Mouse (Mus musculus): ENCODE measurements around the gene Rnls. TPM values are rescaled to one million over a fixed set of nuclear protein-coding genes. Genes with fewer than 3 reads are reported as not detected.

Rnls gene
- total RNA-seq, 1 experiment from 2014 or later = 6.3 TPM

DNA sequence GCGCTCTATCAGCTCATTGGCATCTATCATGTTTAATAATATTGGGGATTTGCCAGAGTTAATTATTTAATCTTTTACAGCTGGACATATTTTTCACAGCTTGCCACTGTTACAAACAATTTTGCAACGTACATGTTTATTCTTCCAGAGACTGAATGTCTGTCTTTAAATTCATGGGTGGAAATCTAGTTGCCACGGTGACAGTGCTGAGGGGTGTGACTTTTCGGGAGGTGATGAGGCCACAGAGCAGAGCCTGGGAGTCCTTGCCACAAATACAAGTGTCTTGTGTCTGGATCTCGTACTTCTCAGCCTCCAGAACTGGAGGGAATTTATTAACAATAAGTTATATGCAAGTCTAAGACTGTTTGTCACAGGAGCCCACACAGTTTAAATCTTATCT lies 212.5 kb downstream of the Rnls start:
- DNase-seq = no peak

DNA sequence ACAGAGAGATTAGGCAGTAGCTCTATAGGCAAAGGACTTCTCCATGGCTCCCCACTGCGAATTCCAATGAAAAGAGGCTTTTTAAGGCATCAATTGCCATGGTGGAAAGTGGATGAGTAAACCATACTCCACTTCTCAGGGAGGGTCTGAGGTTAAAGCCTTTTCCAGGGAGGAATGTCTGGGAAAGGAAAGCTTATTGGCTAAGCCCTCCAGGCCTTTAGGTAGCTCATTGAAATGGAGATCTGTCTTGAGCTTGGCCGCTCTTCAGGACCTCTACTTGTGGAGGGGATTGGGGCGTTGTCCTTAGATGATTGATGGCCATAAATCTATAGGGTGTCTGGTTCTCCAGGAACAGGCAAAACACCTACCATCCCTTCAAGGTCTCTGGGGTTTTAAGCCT lies 213.2 kb downstream of the Rnls start:
- no peak for DNase-seq

DNA sequence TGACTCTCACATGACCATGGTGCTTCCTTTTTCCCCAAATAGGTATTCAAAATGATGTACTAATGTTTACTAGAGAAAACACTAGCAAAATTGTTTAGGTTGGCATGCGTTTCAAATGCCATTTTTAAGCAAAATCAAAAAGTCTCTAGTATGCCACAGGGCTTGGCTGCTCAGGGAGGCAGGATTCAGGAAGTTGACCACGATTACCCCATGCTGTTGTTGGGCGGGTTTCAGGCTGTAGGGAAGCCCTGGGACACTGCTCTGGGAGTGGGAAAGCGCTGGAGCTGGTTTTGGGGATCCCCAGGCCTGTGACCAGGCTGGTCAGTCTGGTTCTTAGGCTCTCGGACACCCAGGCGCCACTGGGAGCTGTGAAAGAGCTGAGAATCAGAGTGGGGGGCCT lies 213.7 kb downstream of the Rnls start:
- DNase-seq = no peak

DNA sequence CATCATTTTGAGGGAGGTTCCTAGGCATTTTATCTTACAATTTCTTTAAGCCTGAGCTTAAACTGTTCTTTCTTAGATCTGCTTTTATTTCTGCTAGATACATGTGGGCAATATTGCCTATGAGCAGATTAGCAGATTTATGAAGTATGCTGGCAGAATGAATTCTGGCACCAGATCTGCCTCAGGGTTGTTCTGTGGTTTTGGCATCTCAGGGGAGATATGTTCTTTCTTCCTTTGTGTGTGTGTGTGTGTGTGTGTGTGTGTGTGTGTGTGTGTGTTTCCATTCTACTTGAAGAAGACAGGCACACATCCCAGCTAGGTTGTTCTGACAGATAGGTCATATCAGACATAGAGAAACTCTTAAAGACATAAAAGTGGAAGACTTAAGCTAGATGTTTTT lies 218.1 kb downstream of the Rnls start:
- no peak for DNase-seq

DNA sequence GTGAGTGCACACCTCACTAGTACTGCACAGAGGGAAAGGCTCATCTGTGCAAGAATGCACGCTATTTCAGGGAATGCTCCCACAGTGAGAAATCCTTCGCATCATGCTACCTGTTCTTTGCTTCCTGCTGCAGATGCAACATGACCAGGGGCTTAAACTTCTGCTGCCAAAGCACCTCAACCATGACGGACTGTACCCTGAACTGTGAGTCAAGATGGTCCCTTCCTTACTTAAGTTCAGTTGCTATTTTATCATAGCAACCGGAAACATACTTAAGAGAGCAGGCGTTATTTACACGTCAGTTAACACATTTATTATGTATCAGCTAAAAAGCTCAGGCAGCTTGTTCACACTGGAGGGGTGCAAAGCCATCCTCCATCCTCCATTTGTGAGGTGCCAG lies 222.2 kb downstream of the Rnls start:
- no peak for DNase-seq

DNA sequence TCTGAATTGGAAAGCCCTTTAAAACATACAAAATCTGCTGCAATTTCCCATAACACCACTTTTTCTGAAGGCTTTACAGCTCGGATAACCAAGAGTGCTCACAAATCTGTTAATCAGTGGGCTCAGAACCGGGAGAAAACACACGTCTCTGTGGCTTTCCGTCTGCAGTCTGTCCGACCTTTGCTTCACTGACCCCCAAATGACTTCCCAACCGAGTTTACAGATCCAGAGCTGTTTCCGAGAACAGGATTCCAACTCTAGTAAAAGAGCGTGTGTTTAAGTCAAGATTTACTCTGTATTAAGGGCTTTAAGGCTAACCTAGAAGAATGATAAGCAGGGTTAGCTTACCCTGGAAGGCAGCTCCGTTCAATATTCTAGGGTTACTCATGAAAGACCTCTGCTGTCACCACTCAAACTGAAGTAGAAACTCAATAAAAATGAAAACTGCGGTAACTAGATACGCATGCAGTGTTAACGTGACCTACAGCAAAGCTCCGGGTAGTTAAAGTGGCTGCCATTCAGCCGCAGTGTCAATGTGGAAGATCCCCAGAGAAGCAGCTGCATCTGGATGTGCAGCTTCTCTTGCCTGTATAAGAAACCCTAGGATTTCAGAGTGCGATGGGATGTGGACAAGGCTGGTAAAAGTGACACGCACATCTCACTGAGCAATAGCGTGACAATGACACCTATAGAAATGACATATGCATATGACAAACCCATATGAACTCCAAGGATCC lies 224.4 kb downstream of the Rnls start:
- no peak for DNase-seq

DNA sequence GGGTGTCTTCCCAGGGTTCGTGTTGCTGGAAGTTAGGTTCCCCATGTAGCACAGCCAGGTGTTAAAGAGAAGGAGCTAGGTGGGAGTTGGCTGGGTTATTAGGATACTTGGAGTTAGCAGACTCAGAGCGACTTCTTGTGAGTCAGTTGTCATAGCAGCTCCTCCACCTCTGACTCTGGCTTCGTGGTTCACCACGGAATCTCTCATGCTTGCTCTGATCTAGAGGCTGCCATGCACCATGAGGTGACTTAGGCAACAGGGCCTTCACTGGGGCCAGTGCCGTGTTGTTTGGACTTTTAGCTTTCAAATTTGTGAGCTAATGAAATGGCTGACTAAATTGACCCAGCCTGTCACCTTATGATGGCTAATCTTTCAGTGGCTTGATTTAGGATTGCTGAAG lies 227.3 kb downstream of the Rnls start:
- no peak for DNase-seq

DNA sequence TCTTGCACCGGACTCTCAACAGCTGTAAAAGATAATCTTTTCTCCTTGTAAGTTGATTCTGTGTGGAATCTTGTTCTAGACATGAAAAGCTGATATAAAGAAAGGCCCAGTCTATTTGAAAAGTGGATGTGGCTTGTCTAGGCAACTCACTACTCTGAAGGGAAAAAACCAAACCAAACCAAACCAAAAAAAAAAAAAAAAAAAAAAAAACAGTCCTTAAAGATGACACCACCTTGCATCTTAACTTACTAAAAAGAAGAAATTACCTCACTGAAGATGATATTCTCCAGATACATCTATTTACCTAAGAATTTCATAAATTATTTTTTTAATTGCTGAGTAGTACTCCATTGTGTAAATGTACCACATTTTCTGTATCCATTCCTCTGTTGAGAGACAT lies 230.2 kb downstream of the Rnls start:
- DNase-seq = no peak

DNA sequence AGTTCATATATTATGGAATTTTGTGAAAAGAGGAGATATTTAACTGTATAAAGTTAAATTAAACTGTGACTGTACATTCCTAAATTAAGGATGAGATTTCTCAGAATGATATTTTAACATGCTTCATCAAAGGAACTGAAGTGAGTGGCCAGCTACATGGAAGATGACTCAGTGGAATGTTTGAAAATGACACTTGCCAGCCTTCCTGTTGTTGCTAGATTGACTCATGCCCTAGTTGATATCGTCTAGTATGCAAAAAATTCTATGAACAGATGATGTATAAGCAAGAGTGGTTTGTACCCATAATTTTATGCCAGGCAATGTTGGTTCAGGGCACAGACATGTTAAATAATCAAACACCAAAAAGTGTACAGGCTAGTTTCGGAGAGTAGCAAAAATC lies 232.2 kb downstream of the Rnls start:
- DNase-seq = no peak

DNA sequence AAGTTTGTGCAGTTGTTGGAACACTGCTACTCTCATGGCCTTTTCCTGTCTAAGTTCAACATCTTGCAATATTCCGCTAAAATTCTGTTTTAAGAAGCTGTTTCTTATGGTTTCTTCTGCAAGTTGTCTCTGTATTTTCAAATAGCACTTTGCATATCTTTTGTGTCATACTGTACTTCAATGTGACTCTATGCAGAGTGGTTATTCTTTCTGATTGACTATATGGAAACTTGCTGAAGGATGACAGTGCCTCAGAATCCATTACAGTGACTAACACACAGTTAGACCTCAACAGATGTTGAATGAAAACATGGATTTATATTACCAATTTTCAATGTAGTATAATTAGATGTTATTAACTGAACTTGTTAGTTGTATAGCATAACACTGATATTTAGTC lies 232.9 kb downstream of the Rnls start:
- no peak for DNase-seq

DNA sequence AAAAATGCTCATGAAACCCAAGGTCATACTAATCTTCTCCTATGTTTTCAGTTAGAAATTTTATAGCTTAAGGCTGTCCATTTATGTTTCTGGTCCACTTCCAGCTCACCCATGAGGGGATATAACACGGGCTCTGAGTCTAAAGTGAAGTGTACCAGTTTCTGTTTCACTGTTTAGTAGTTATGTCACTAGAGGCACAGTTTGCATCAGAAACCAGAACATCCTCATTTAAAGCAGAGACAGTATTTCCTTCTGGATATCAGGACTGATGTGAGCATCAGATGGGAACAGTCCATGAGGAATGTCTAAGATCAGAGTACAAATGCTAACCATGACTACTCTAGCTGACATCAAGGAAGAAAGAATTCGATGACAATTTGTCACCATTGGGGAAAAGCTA lies 233.9 kb downstream of the Rnls start:
- DNase-seq = no peak

DNA sequence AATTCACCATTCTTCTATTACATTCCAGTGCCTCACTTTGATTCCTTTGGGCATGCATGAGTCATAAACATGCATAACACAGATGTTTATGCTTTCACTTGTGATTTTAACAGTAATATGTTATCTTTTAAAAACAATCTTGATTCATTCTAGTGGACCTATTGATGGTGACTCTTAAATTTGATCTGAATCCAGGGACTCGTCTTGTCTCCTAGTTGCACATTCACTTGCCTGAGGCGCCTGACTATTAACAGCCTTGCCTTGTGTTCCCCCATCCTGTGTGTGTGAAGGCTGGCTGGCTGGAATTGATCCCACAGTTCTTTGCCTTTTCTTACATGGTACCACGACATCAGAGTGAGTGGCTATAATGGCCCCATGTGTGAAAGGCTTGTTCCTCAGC lies 243.7 kb downstream of the Rnls start:
- DNase-seq = no peak

DNA sequence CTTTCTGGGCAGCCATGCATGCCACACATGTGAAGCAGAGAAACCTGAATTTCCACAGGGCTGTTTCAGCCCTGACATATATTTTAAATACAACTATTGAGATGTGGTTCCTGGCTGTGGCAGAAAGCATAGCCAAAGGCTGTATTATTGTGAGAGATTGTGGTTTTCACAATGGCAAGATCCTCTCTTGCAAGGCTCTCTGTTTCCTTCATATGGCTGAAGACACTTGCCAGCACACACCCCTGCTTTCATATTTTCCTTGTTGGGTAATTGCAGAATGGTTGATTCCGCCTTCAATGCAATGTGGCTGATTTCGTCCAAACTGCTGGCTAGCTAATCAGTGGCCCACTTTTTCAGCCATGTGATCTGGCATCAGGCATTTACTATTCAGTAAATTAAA lies 248.9 kb downstream of the Rnls start:
- DNase-seq = no peak

DNA sequence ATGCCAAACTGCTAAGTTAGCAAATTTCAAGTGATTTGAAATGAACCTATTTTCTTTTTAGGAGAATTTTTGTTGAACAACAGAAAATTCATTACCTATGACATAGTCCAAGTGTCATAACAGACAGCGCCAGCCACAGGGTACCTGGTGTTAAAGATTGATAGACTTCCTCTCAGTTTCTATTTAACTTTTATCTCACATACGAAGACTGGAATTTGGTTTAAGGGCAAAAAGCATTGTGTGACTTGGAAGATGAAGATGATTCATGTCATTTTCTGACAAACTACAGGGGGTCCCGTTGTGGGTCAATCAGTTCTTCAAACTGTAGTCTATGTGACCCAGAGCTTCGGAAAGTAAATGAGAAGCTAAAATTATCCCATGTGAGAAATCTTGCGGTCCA lies 254.8 kb downstream of the Rnls start:
- DNase-seq = no peak

DNA sequence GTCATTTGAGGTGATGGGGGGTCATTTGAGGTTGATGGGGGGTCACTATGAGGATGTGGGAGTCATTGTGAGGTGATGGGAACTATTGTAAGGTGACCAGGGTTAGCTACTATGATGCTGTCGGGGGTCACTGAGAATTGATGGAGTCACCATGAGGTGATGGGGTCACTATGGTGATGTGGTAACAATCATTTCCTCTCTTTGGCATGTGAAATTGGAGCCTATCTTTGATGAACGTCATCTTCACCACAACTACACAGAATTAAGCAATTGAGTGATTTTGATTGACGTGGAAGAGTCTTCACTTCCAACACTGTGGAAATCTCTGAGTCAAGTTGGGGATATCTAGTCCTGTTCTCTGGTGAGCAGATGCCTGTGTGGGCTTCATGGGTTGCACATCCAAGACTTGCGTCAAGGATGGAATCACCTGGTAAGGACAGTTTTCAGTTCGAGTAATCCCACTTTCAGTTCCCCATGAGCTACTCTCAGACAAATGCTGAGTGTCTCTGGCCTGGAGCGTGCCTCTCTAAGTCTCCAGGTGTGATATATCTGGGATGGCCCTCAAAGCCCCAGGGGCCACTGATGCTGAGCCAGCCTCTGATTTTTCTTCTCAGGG lies 269.4 kb downstream of the Rnls start:
- no peak for DNase-seq

DNA sequence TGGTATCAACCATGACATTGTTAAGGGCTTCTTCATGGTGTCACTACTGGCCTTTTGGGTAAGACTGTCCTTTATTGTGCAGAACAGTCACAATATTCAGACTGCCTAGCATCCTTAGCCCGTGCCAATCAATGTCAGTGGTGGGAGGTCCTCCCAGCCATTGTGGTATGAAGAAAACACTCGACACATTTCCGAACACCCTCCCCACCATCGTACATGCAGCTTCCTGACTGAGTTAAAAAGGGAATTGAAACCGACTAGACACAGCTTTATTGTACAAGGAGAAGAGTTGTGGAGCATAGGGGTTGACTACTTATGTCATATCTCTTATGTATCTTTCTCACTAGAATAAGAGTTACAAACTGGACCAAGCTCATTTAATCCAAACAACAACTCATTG lies 272.1 kb downstream of the Rnls start:
- DNase-seq = no peak

DNA sequence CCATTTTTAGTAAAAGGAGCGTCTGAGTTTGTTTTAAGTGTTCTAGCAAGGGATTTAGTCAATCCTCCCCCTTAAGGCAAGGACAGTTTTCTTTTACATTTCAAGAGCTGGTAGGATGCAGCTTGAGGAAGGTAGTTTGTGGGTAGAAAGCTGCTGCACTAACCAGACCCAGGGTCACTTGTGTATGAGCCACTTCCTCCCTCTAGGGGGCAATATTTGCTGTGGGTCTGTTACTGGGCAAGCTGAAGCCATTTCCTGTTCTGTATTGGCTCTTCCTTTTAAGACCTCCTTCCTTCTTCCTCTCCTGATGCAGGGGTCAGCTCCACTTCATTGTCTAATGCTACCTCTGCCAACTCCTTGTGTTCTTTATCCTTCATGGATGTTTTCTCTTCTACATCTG lies 273.2 kb downstream of the Rnls start:
- DNase-seq = peak; percentile 38

DNA sequence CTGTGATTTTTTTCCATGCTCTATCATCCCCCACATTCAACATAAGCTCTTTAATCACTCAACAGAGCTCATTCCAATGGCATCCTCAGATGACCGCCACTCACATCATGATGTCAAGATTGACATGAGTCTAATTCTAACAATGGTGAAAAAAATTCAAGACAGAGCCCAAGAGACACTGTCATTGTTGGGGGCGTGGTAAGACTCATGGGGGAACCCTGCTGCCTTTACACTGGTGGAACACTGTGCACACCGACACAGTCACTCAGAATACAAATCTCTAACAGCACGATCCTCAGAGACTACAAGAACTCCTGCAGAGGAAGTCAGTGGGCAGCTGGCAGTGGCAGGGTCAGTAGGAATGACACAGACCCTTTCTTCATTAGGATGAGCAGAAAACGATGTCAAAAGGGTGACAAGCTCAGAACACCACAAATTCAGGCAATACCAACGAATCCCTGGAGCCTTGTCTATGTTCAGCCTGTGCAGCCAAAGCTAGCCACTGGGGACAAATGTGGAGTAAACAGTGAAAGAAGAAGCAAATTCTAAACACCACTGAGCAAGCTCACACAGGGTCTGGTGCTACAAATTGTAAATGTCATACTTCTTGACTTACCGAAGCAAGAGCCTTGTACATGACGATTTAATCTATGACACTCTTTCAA lies 277.3 kb downstream of the Rnls start:
- peak; percentile 26 for DNase-seq

DNA sequence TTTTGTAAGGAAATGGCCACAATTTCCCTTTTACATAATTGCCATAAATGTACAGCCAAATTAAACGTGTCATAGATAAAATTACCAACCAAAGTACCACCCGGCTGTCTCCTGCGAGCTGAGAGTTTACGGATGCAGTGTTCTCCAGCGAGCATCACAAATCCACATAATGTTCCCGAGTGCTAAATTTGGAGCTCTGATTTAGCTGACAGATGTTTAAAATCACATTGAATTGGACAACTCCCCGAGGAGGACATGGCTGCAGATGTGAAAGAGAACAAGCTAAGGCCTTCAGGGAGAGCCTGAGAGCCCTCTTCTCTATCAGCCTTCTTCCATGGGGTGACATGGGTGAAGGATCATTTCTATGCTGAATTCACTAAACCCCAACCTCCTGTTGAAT lies 278.3 kb downstream of the Rnls start:
- DNase-seq = no peak

DNA sequence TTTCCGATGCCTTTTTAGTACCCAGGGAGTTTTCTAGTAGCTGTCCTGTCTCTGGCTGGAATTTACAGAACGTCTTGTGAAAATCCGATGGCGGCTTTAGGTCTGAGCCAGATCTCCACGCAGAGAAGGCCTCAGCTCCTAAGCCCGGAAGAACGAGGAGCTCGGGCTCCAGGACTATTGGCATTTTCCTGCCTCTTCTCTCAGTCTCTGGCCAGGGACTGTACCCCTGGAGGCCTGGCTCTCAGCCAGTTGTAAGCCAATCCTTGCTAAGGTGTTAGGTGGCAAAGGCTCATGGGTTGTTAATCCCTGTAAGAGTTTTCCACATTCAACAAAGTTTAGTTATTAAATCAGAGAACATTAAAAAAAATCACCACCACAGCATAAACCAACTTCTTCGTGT lies 281.7 kb downstream of the Rnls start:
- peak; percentile 20 for DNase-seq

DNA sequence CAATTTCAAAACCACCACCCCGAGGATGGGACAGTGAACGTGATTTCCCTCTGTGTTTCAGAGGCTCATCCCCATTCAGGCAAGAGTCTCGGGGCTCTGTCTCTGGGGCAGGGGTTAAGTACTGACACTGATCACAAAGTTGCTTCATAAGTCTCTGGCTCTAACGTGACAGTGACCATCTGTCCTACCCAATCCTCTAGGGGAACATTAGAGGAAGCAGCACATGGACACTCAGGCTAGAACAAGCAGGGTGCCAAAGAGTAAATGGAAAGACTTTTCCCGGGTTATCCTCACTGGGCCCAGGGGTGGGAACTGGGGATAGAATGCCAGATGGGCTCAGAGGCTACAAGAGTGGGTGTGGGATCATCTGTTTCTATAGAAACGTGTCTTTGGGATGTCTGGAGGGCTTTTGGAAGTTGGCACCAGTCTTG lies 282.1 kb downstream of the Rnls start:
- no peak for DNase-seq

DNA sequence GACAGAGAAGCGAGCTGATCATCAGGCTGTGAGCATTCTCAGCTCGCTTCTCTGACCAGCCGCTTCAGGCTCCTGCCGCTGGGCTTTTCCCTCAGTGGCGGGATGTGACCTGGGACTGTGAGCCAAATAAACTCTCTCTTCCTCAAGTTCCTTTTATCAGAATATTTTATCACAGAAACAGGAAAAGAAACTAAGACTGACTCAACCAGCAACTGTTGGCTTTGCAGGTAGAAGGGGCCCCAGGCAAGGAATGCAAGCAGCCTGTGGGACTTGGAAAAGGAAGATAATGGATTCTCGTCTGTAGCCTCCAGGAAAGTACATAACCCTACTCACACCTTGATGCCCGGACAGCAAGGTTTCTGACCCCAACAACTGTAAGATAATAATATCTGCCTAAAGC lies 283.0 kb downstream of the Rnls start:
- DNase-seq = no peak

DNA sequence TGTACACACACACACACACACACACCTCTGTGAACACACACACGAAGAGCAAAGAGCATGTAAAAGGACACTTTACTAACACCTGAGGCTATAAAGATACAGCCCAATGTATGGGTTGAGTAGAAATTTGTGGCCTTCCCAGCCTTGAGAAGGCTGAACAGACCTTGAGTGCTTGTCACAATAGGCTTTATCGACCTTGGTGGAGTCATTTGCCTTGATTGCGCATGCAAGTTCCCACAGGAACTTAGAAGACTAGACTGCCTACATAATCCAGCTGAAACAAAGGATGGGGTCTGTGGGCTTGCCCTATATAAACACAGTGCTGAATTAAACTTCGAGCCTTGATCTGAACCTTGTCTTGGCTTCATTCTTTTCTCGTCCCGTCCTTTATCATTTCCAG lies 288.2 kb downstream of the Rnls start:
- no peak for DNase-seq

DNA sequence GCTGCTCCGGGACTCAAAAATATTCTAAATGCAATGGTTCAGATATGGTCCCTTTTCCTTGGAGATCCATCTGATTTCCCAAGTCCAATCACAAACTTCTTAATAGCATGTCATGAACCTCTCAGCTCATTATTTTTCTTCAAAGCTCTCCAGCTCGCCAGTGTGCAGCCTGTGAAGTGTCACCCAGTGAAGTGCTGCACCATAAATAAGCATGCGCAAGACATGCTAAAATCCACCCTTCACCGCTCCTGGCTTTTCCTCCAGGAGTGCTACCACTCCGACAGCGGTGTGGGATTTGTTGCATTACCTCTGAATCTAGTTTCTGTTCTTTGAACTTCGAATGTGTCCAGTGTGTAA lies 289.3 kb downstream of the Rnls start:
- no peak for DNase-seq

Measured in adrenal gland, postnatal 14 days (tissue).